ENCODE assay signal across 8 mouse cellular contexts in genomic region chr11:40695103-40695502, GRCm38 (mm10). TPM values are rescaled to one million over a fixed set of nuclear protein-coding genes. Genes with fewer than 3 reads are reported as not detected.
DNase-seq lines count a peak whose midpoint lies in the region; ATAC-seq and TF ChIP-seq lines count a peak whose summit lies in the region.

Gene Mat2b (minus strand): TSS chr11:40695203.

- peak within 1 kb of the TSS; percentile 66 for H3K9ac ChIP-seq in forebrain, postnatal 0 days
- H3K9ac ChIP-seq in hindbrain, embryonic 15.5 days: peak within 1 kb of the TSS; percentile 63
- H3K9ac ChIP-seq in liver, postnatal 0 days (replicated peaks): peak within 1 kb of the TSS; percentile 85

- H3K36me3 ChIP-seq in forebrain, postnatal 0 days (ENCODE audit: insufficient read depth): no peaks in the 10 kb centered on the region
- H3K36me3 ChIP-seq in hindbrain, embryonic 15.5 days: no peaks in the 10 kb centered on the region
- H3K36me3 ChIP-seq in liver, postnatal 0 days (replicated peaks; ENCODE audit: insufficient read depth, low read length): peaks cover 3% of the 10 kb centered on the region; the same call in 1 of the 2 replicates

- peak within 1 kb of the TSS; percentile 80 for H3K4me2 ChIP-seq in forebrain, postnatal 0 days (ENCODE audit: low read depth)
- peak within 1 kb of the TSS; percentile 98 for H3K4me2 ChIP-seq in hindbrain, embryonic 15.5 days
- peak within 1 kb of the TSS; percentile 91 for H3K4me2 ChIP-seq in liver, postnatal 0 days (ENCODE audit: low read depth, low read length)

- H3K27me3 ChIP-seq in forebrain, postnatal 0 days (ENCODE audit: insufficient read depth, low read length): no peaks in the 10 kb centered on the region
- H3K27me3 ChIP-seq in hindbrain, embryonic 15.5 days: no peaks in the 10 kb centered on the region
- H3K27me3 ChIP-seq in liver, postnatal 0 days (ENCODE audit: insufficient read depth, low read length): no peaks in the 10 kb centered on the region

- ATAC-seq in frontal cortex, adult (ENCODE audit: low TSS enrichment): no peak
- no peak for ATAC-seq in forebrain, postnatal 0 days
- ATAC-seq in hindbrain, embryonic 15.5 days (ENCODE audit: low FRiP score, low read depth): no peak
- ATAC-seq in liver, postnatal 0 days: no peak

- no peaks in the 10 kb centered on the region for H3K9me3 ChIP-seq in forebrain, postnatal 0 days (ENCODE audit: low read length)
- no peaks in the 10 kb centered on the region for H3K9me3 ChIP-seq in hindbrain, embryonic 15.5 days
- H3K9me3 ChIP-seq in liver, postnatal 0 days (ENCODE audit: low read length): peaks cover 4% of the 10 kb centered on the region; the same call in 1 of the 2 replicates

- peak within 1 kb of the TSS; percentile 78 for H3K4me3 ChIP-seq in forebrain, postnatal 0 days (ENCODE audit: low read depth, low read length)
- peak within 1 kb of the TSS; percentile 70 for H3K4me3 ChIP-seq in hindbrain, embryonic 15.5 days
- peak within 1 kb of the TSS; percentile 73 for H3K4me3 ChIP-seq in liver, postnatal 0 days (ENCODE audit: low read depth, low read length)

- 81% methylated on average over 9 of the region's 9 CpGs for WGBS in forebrain, postnatal 0 days
- 84% methylated on average over 9 of the region's 9 CpGs for WGBS in hindbrain, embryonic 15.5 days
- 72% methylated on average over 9 of the region's 9 CpGs for WGBS in liver, postnatal 0 days (ENCODE audit: insufficient replicate concordance)

- TF ChIP-seq EP300 in liver, postnatal 0 days (IDR thresholded peaks at IDR 0.05; ENCODE audit: low read depth): no peak

- no peak for DNase-seq in frontal cortex, adult 2 months (ENCODE audit: extremely low spot score in 1 of 2, low spot score in 1 of 2)
- no peak for DNase-seq in adrenal gland, adult 2 months
- no peak for DNase-seq in forebrain, postnatal 0 days
- no peak for DNase-seq in liver, postnatal 0 days
- no peak for DNase-seq in frontal cortex, postnatal 36 days (ENCODE audit: low spot score in 2 of 2)
- no peak for DNase-seq in kidney, adult 8-10 months

- peaks cover 7% of the 10 kb centered on the region for H3K4me1 ChIP-seq in forebrain, postnatal 0 days (ENCODE audit: insufficient read depth)
- H3K4me1 ChIP-seq in hindbrain, embryonic 15.5 days (replicated peaks): peaks cover 32% of the 10 kb centered on the region
- H3K4me1 ChIP-seq in liver, postnatal 0 days (ENCODE audit: insufficient read depth): peaks cover 21% of the 10 kb centered on the region

- no peak for TF ChIP-seq CTCF in forebrain, postnatal 0 days (IDR thresholded peaks at IDR 0.05; ENCODE audit: low read depth)
- no peak for TF ChIP-seq CTCF in liver, postnatal 0 days (IDR thresholded peaks at IDR 0.05; ENCODE audit: low read depth)

- peak within 1 kb of the TSS; percentile 84 for H3K27ac ChIP-seq in forebrain, postnatal 0 days (ENCODE audit: low read depth, low read length)
- peak within 1 kb of the TSS; percentile 88 for H3K27ac ChIP-seq in hindbrain, embryonic 15.5 days (replicated peaks)
- H3K27ac ChIP-seq in liver, postnatal 0 days (ENCODE audit: low read depth): peak within 1 kb of the TSS; percentile 94

RNA-seq across cellular contexts. Expression of gene Mat2b, which starts in this region (rescaled TPM):
- 131 and 138 TPM in 2 replicates for polyA plus RNA-seq in frontal cortex, adult 2 months (2012; rRNA removed)
- 10 to 100 TPM; 61.3 to 92.1 TPM for total RNA-seq in adrenal gland, adult 2 months (2021)
- polyA plus RNA-seq in adrenal gland, adult 2 months (2012; rRNA removed): 22.9 and 28.7 TPM in 2 replicates
- 59.6 and 71.1 TPM in 2 replicates for total RNA-seq in forebrain, postnatal 0 days (2014; rRNA removed)
- polyA plus RNA-seq in forebrain, postnatal 0 days (2015; fragmentation: Nextera tagmentation; extraction: Ambion mirVana): 61.6 and 70.4 TPM in 2 replicates
- 55.8 and 58.2 TPM in 2 replicates for polyA plus RNA-seq in hindbrain, embryonic 15.5 days (2015; fragmentation: Nextera tagmentation; extraction: Ambion mirVana)
- polyA plus RNA-seq in liver, postnatal 0 days (2015; fragmentation: Nextera tagmentation; extraction: Ambion mirVana): 46.4 and 50.3 TPM in 2 replicates
